15 mouse cellular contexts compared by ENCODE assay signal in the genomic region with DNA sequence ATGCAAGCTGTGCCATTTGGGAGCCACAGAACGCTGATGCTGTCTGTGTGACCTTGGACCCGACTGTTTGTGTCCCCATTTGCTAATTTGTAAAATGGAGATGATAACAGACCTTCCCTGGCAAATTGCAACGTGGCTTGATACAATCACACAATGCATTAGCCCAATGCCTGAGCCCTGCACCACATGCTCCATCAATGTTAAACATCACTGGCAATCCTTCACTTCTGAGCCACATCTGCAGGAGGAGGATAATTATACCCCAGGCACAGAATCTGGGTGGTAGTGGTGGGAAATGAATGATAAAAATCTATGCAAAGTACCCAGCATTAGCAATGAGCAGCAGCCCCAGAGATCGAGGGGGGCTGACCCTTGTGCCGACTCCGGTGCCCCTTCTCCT.
DNase-seq lines count a peak whose midpoint lies in the region; ATAC-seq and TF ChIP-seq lines count a peak whose summit lies in the region.
"Had no signal": no experiment of that assay in that cellular context is flagged by ENCODE, and none has a peak within 500 bp of the region (broad histone marks: within the 10 kb centered on the region; RNA-seq: fewer than 3 reads in every experiment).

No protein-coding gene starts in this region.

- no peaks in the 10 kb centered on the region for H3K9me3 ChIP-seq in forebrain, embryonic 15.5 days
- no peaks in the 10 kb centered on the region for H3K9me3 ChIP-seq in forebrain, embryonic 10.5 days
- no peaks in the 10 kb centered on the region for H3K9me3 ChIP-seq in forebrain, postnatal 0 days (ENCODE audit: low read length)
- H3K9me3 ChIP-seq in midbrain, embryonic 15.5 days, result no peaks in the 10 kb centered on the region
- H3K9me3 ChIP-seq: heart, embryonic 13.5 days; liver, embryonic 12.5 days had no signal

- no peak overlapping the region for H3K4me3 ChIP-seq in forebrain, embryonic 15.5 days
- H3K4me3 ChIP-seq in forebrain, embryonic 10.5 days, result no peak overlapping the region
- H3K4me3 ChIP-seq in forebrain, postnatal 0 days (ENCODE audit: low read depth, low read length), result no peak overlapping the region
- no peak overlapping the region for H3K4me3 ChIP-seq in midbrain, embryonic 15.5 days
- H3K4me3 ChIP-seq: liver, embryonic 12.5 days had no signal

- no peak for DNase-seq in forebrain, embryonic 10.5 days (ENCODE audit: extremely low spot score, low spot score)
- peak; percentile 13 for DNase-seq in brain, adult 2 months (ENCODE audit: low read depth, low spot score)
- peak; percentile 31 for DNase-seq in forebrain, postnatal 0 days
- DNase-seq in cerebellum, adult 8-10 months, result no peak
- no peak for DNase-seq in heart, adult 8-10 months (ENCODE audit: low spot score)
- DNase-seq in kidney, adult 18-20 months, result no peak
- DNase-seq: adrenal gland, postnatal 14 days; gastrocnemius, postnatal 36 days; lung, postnatal 14 days; thymus, adult 18-20 months had no signal

- peaks cover 4% of the 10 kb centered on the region; the same call in 1 of the 2 replicates for H3K4me1 ChIP-seq in forebrain, embryonic 15.5 days
- H3K4me1 ChIP-seq in forebrain, embryonic 10.5 days, result no peaks in the 10 kb centered on the region; the same call in 1 of the 2 replicates
- H3K4me1 ChIP-seq in forebrain, postnatal 0 days (ENCODE audit: insufficient read depth), result peaks cover 5% of the 10 kb centered on the region; the same call in 1 of the 2 replicates
- peaks cover 9% of the 10 kb centered on the region for H3K4me1 ChIP-seq in midbrain, embryonic 15.5 days
- H3K4me1 ChIP-seq: liver, embryonic 12.5 days had no signal

- H3K27ac ChIP-seq in forebrain, embryonic 15.5 days (replicated peaks), result peak overlapping the region; percentile 52
- H3K27ac ChIP-seq in forebrain, embryonic 10.5 days, result no peak overlapping the region
- no peak overlapping the region for H3K27ac ChIP-seq in forebrain, postnatal 0 days (ENCODE audit: low read depth, low read length)
- 0 out of 2 replicates have a peak overlapping the region, but pooled peaks have one; percentile 50 for H3K27ac ChIP-seq in midbrain, embryonic 15.5 days
- H3K27ac ChIP-seq: heart, embryonic 13.5 days; liver, embryonic 12.5 days had no signal

- no peaks in the 10 kb centered on the region for H3K27me3 ChIP-seq in forebrain, embryonic 15.5 days
- no peaks in the 10 kb centered on the region for H3K27me3 ChIP-seq in forebrain, embryonic 10.5 days (ENCODE audit: poor library complexity, severe bottlenecking)
- no peaks in the 10 kb centered on the region for H3K27me3 ChIP-seq in forebrain, postnatal 0 days (ENCODE audit: insufficient read depth, low read length)
- no peaks in the 10 kb centered on the region for H3K27me3 ChIP-seq in midbrain, embryonic 15.5 days (replicated peaks)
- H3K27me3 ChIP-seq: heart, embryonic 13.5 days; liver, embryonic 12.5 days had no signal

- H3K4me2 ChIP-seq in forebrain, embryonic 15.5 days (replicated peaks), result no peak overlapping the region; the same call in 1 of the 2 replicates
- H3K4me2 ChIP-seq in forebrain, postnatal 0 days (ENCODE audit: low read depth), result peak overlapping the region; percentile 14; the same call in 1 of the 2 replicates
- peak overlapping the region; percentile 35 for H3K4me2 ChIP-seq in midbrain, embryonic 15.5 days
- H3K4me2 ChIP-seq: liver, embryonic 12.5 days had no signal

- no peak overlapping the region for H3K9ac ChIP-seq in forebrain, embryonic 15.5 days (replicated peaks)
- H3K9ac ChIP-seq in forebrain, postnatal 0 days, result no peak overlapping the region
- no peak overlapping the region for H3K9ac ChIP-seq in midbrain, embryonic 15.5 days
- H3K9ac ChIP-seq: heart, embryonic 13.5 days; liver, embryonic 12.5 days had no signal

- no peak for ATAC-seq in forebrain, embryonic 15.5 days (replicated peaks)
- peak; percentile 73 for ATAC-seq in forebrain, postnatal 0 days
- ATAC-seq in midbrain, embryonic 15.5 days (replicated peaks), result no peak
- ATAC-seq: inflammation-experienced regulatory T-cells, adult 6 months; liver, embryonic 12.5 days had no signal

- 51% methylated on average over 6 of the region's 6 CpGs for WGBS in forebrain, embryonic 15.5 days
- WGBS in forebrain, embryonic 10.5 days, result 79% methylated on average over 6 of the region's 6 CpGs
- 57% methylated on average over 6 of the region's 6 CpGs for WGBS in forebrain, postnatal 0 days
- 50% methylated on average over 6 of the region's 6 CpGs for whole genome bisulfite sequencing in midbrain, embryonic 15.5 days

- TF ChIP-seq CTCF in forebrain, postnatal 0 days (IDR thresholded peaks at IDR 0.05; ENCODE audit: low read depth), result no peak

- no peaks in the 10 kb centered on the region for H3K36me3 ChIP-seq in forebrain, embryonic 15.5 days
- no peaks in the 10 kb centered on the region for H3K36me3 ChIP-seq in forebrain, embryonic 10.5 days (replicated peaks)
- no peaks in the 10 kb centered on the region for H3K36me3 ChIP-seq in forebrain, postnatal 0 days (ENCODE audit: insufficient read depth)
- no peaks in the 10 kb centered on the region for H3K36me3 ChIP-seq in midbrain, embryonic 15.5 days (replicated peaks)
- H3K36me3 ChIP-seq: heart, embryonic 13.5 days; liver, embryonic 12.5 days had no signal

Comparison
In these comparisons a context has a peak if more than half of its experiments do, and no peak if none do; other contexts are left out.
1. H3K27ac ChIP-seq: peak in forebrain, embryonic 15.5 days (single experiment) and midbrain, embryonic 15.5 days (single experiment); none in forebrain, embryonic 10.5 days (single experiment) and forebrain, postnatal 0 days (single experiment).
2. DNase-seq: peak in brain, adult 2 months (single experiment) and forebrain, postnatal 0 days (single experiment); none in forebrain, embryonic 10.5 days (single experiment), cerebellum, adult 8-10 months (single experiment), heart, adult 8-10 months (single experiment) and kidney, adult 18-20 months (single experiment).